Mouse (Mus musculus) forebrain, embryonic 13.5 days (tissue): ENCODE measurements around the gene Myadml2. TPM values are rescaled to one million over a fixed set of nuclear protein-coding genes. Genes with fewer than 3 reads are reported as not detected.
"Not testable (repeated sequence)": the region's sequence is repeated elsewhere in the genome, so short reads cannot be mapped to it uniquely, and the experiment has no call there.

Source experiments
- ATAC-seq: fragments of 200-750 bp; cut with Nextera tagmentation; 2 replicates; pipeline ENCODE4 v1.8.0; 2017
- H3K27ac ChIP-seq: fragments of 300-500 bp; sonication (generic); 2 replicates; pipeline ENCODE4 v1.5.1; 2015; ENCODE audit warnings: inconsistent platforms, mild to moderate bottlenecking, moderate library complexity
- H3K27me3 ChIP-seq: fragments of 300-500 bp; sonication (generic); 2 replicates; pipeline ENCODE4 v1.6.1; 2015; ENCODE audit warnings: mild to moderate bottlenecking, inconsistent platforms
- H3K36me3 ChIP-seq: fragments of 300-500 bp; sonication (generic); 2 replicates; pipeline ENCODE4 v1.6.1; 2015; ENCODE audit warnings: mild to moderate bottlenecking, inconsistent platforms; ENCODE audit not compliant: poor library complexity, severe bottlenecking
- H3K4me1 ChIP-seq: fragments of 300-500 bp; sonication (generic); 2 replicates; pipeline ENCODE4 v1.6.1; 2015; ENCODE audit warnings: inconsistent platforms
- H3K4me2 ChIP-seq: fragments of 300-500 bp; sonication (generic); 2 replicates; pipeline ENCODE4 v1.6.1; 2015; ENCODE audit warnings: inconsistent platforms, mild to moderate bottlenecking, moderate library complexity
- H3K4me3 ChIP-seq: fragments of 300-500 bp; sonication (generic); 2 replicates; pipeline ENCODE4 v1.5.1; 2015; ENCODE audit warnings: mild to moderate bottlenecking, inconsistent platforms
- H3K9ac ChIP-seq: fragments of 300-500 bp; sonication (generic); 2 replicates; pipeline ENCODE4 v1.6.1; 2015; ENCODE audit warnings: mild to moderate bottlenecking, inconsistent platforms
- H3K9me3 ChIP-seq: fragments of 300-500 bp; sonication (generic); replicated peaks from 2 replicates; pipeline ENCODE4 v1.6.1; 2016; ENCODE audit warnings: inconsistent platforms
- WGBS: fragments of 180-500 bp; shearing (Covaris S2); methylation state at CpG from one replicate; pipeline ENCODE4 v1.1.7; 2015; 5-methylcytosine and 5-hydroxymethylcytosine counted together
- polyA plus RNA-seq: library from polyadenylated mRNA; unstranded; fragments of >200 nt; fragmentation: Nextera tagmentation; extraction: Ambion mirVana; gene quantifications from 2 replicates; pipeline ENCODE4 v1.2.1, GENCODE M21; 2015

Myadml2 gene
- polyA plus RNA-seq, 1 experiment from 2014 or later, result 0.81 TPM

GRCm38 (mm10) chr11:120682683-120683082 is 34.7 kb upstream of the Myadml2 start:
- 97% methylated on average over 5 of the region's 5 CpGs for WGBS
- Histone ChIP-seq H3K27me3 (no peaks in the 10 kb centered on the region), H3K4me3 (no peak overlapping the region), H3K9me3 (no peaks in the 10 kb centered on the region), H3K4me2 (no peak overlapping the region), H3K4me1 (no peaks in the 10 kb centered on the region), H3K9ac (no peak overlapping the region), H3K27ac (no peak overlapping the region), H3K36me3 (peaks cover 68% of the 10 kb centered on the region)
- ATAC-seq, result no peak

- H3K36me3 ChIP-seq, result peaks cover 61% of the 10 kb centered on the region
- H3K9me3 ChIP-seq, result no peaks in the 10 kb centered on the region
- H3K4me3 ChIP-seq, result no peak overlapping the region
- H3K27ac ChIP-seq, result no peak overlapping the region
- H3K9ac ChIP-seq, result no peak overlapping the region
- H3K4me1 ChIP-seq, result no peaks in the 10 kb centered on the region
- no peak overlapping the region for H3K4me2 ChIP-seq
- no peak for ATAC-seq
- H3K27me3 ChIP-seq, result no peaks in the 10 kb centered on the region
- 79% methylated on average over 3 of the region's 3 CpGs for WGBS
These were observed 32.0 kb upstream of the Myadml2 start for GRCm38 (mm10) chr11:120679909-120680308.

- Histone ChIP-seq H3K4me3 (no peak overlapping the region), H3K27me3 (no peaks in the 10 kb centered on the region), H3K4me1 (peaks cover 18% of the 10 kb centered on the region), H3K36me3 (peaks cover 52% of the 10 kb centered on the region), H3K27ac (no peak overlapping the region), H3K9ac (0 out of 2 replicates have a peak overlapping the region, but pooled peaks have one; percentile 2), H3K4me2 (no peak overlapping the region), H3K9me3 (no peaks in the 10 kb centered on the region)
- ATAC-seq, result no peak
- WGBS, result 97% methylated on average over 4 of the region's 4 CpGs
These were observed 29.0 kb upstream of the Myadml2 start for GRCm38 (mm10) chr11:120676951-120677350.

- WGBS, result 80% methylated on average over 4 of the region's 5 CpGs
- ATAC-seq, H3K9ac ChIP-seq, H3K27me3 ChIP-seq, H3K4me2 ChIP-seq, H3K4me3 ChIP-seq, H3K27ac ChIP-seq, H3K9me3 ChIP-seq: not testable (repeated sequence)
- H3K4me1 ChIP-seq, result peaks cover 18% of the 10 kb centered on the region
- peaks cover 45% of the 10 kb centered on the region for H3K36me3 ChIP-seq
These were observed 27.9 kb upstream of the Myadml2 start for GRCm38 (mm10) chr11:120675875-120676274.

GRCm38 (mm10) chr11:120673594-120674122 is 25.7 kb upstream of the Myadml2 start:
- peaks cover 18% of the 10 kb centered on the region for H3K4me1 ChIP-seq
- H3K4me2 ChIP-seq, result peak overlapping the region; percentile 95
- peak overlapping the region; percentile 75 for H3K4me3 ChIP-seq
- WGBS, result 40% methylated on average over 12 of the region's 12 CpGs
- H3K27me3 ChIP-seq, result no peaks in the 10 kb centered on the region
- H3K27ac ChIP-seq, result peak overlapping the region; percentile 59
- peak overlapping the region; percentile 80 for H3K9ac ChIP-seq
- ATAC-seq, result peak; percentile 39
- H3K9me3 ChIP-seq, result no peaks in the 10 kb centered on the region
- peaks cover 23% of the 10 kb centered on the region for H3K36me3 ChIP-seq

- Histone ChIP-seq H3K9me3 (no peaks in the 10 kb centered on the region), H3K9ac (peak within 1 kb of the TSS; percentile 80), H3K4me3 (peak within 1 kb of the TSS; percentile 75), H3K4me2 (peak within 1 kb of the TSS; percentile 95), H3K36me3 (peaks cover 16% of the 10 kb centered on the region), H3K4me1 (peaks cover 18% of the 10 kb centered on the region), H3K27ac (peak within 1 kb of the TSS; percentile 78), H3K27me3 (no peaks in the 10 kb centered on the region)
- peak; percentile 97 for ATAC-seq
- WGBS, result 2% methylated on average over 67 of the region's 83 CpGs
These were observed 25.0 kb upstream of the Myadml2 start, which contains the start of gene Aspscr1 for GRCm38 (mm10) chr11:120672687-120673593. Aspscr1 (plus strand) TSS chr11:120672973.

GRCm38 (mm10) chr11:120666617-120667016 is 18.7 kb upstream of the Myadml2 start:
- 12% methylated on average over 3 of the region's 3 CpGs for WGBS
- Histone ChIP-seq H3K4me2 (no peak overlapping the region), H3K36me3 (no peaks in the 10 kb centered on the region), H3K27me3 (peaks cover 40% of the 10 kb centered on the region), H3K4me3 (no peak overlapping the region), H3K9ac (no peak overlapping the region), H3K27ac (no peak overlapping the region), H3K9me3 (no peaks in the 10 kb centered on the region), H3K4me1 (no peaks in the 10 kb centered on the region)
- no peak for ATAC-seq

GRCm38 (mm10) chr11:120665406-120665805 is 17.4 kb upstream of the Myadml2 start:
- H3K27me3 ChIP-seq, result peaks cover 52% of the 10 kb centered on the region
- H3K27ac ChIP-seq, result no peak overlapping the region
- no peak overlapping the region for H3K9ac ChIP-seq
- WGBS, result 87% methylated on average over 3 of the region's 3 CpGs
- ATAC-seq, result no peak
- H3K36me3 ChIP-seq, result no peaks in the 10 kb centered on the region
- no peak overlapping the region for H3K4me3 ChIP-seq
- H3K9me3 ChIP-seq, result no peaks in the 10 kb centered on the region
- H3K4me1 ChIP-seq, result peaks cover 10% of the 10 kb centered on the region
- H3K4me2 ChIP-seq, result no peak overlapping the region

- Histone ChIP-seq H3K9me3 (no peaks in the 10 kb centered on the region), H3K4me1 (peaks cover 21% of the 10 kb centered on the region), H3K9ac (no peak overlapping the region), H3K4me2 (no peak overlapping the region), H3K4me3 (no peak overlapping the region), H3K36me3 (no peaks in the 10 kb centered on the region), H3K27ac (no peak overlapping the region), H3K27me3 (peaks cover 69% of the 10 kb centered on the region)
- no peak for ATAC-seq
- WGBS, result 60% methylated on average over 5 of the region's 5 CpGs
These were observed 15.8 kb upstream of the Myadml2 start for GRCm38 (mm10) chr11:120663714-120664113.

GRCm38 (mm10) chr11:120662759-120663158 is 14.8 kb upstream of the Myadml2 start:
- no peak for ATAC-seq
- WGBS, result 44% methylated on average over 6 of the region's 6 CpGs
- H3K4me2 ChIP-seq, result no peak overlapping the region

GRCm38 (mm10) chr11:120661076-120661460 is 13.1 kb upstream of the Myadml2 start, which contains the start of gene Notum:
Notum (minus strand) TSS chr11:120661175.
- Histone ChIP-seq H3K27ac (no peak within 1 kb of the TSS), H3K4me3 (peak within 1 kb of the TSS; percentile 40), H3K9me3 (no peaks in the 10 kb centered on the region), H3K4me1 (peaks cover 21% of the 10 kb centered on the region), H3K36me3 (no peaks in the 10 kb centered on the region), H3K4me2 (peak within 1 kb of the TSS; percentile 64), H3K9ac (peak within 1 kb of the TSS; percentile 30; the same call in 1 of the 2 replicates), H3K27me3 (peaks cover 86% of the 10 kb centered on the region)
- WGBS, result under 1% methylated on average over 35 of the region's 35 CpGs
- no peak for ATAC-seq

More at GRCm38 (mm10) chr11:120662759-120663158, 14.8 kb upstream of the Myadml2 start:
- H3K36me3 ChIP-seq, result no peaks in the 10 kb centered on the region
- peaks cover 78% of the 10 kb centered on the region for H3K27me3 ChIP-seq
- no peak overlapping the region for H3K9ac ChIP-seq
- no peaks in the 10 kb centered on the region for H3K9me3 ChIP-seq
- H3K4me3 ChIP-seq, result no peak overlapping the region
- no peak overlapping the region for H3K27ac ChIP-seq
- peaks cover 21% of the 10 kb centered on the region for H3K4me1 ChIP-seq
